14 mouse cellular contexts compared by ENCODE assay signal in the genomic region with DNA sequence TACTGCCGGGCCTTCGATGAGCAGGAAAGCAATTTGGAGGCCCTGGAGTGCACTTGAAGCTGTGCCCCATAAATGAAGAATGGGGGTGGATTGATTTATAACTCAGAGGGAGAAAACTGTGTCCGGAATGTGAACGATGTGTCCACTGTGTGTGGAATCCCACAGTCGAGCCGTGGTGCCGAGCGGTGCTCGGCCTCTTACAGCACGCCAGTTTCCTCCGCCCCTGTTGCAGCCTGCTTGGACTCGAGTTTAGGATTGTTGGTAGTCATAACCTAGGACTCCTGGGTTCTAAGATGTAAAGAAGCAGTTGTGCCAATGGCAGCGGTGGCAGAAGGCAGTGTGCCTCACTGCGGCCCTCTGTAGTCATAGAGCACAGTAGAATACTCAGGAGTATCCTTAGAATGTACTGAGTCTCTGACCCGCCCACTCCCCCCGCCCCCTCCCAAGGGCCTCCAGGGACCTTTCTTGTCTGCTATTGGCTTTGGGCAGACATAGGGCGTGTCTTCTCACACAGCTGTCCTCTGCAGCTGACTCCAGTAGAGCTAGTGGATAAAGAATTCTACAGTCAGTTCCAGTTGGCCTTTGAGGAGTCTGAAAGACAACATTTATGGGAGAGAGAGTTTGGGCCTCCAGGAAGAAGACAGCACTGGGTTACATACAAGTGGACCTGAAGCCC.
DNase-seq lines count a peak whose midpoint lies in the region; ATAC-seq lines count a peak whose summit lies in the region.
"Had no signal": no experiment of that assay in that cellular context is flagged by ENCODE, and none has a peak within 500 bp of the region (broad histone marks: within the 10 kb centered on the region; RNA-seq: fewer than 3 reads in every experiment).

No protein-coding gene starts in this region.

- H3K4me3 ChIP-seq in kidney, embryonic 16.5 days (ENCODE audit: low read length): no peak overlapping the region
- H3K4me3 ChIP-seq in embryonic facial prominence, embryonic 14.5 days (ENCODE audit: low read depth, low read length): no peak overlapping the region
- no peak overlapping the region for H3K4me3 ChIP-seq in neural tube, embryonic 13.5 days
- H3K4me3 ChIP-seq: erythroblast, embryonic 14.5 days; midbrain, embryonic 10.5 days had no signal

- H3K9ac ChIP-seq in kidney, embryonic 16.5 days (replicated peaks; ENCODE audit: low read length): no peak overlapping the region
- H3K9ac ChIP-seq in embryonic facial prominence, embryonic 14.5 days (ENCODE audit: low read depth, low read length): no peak overlapping the region
- no peak overlapping the region for H3K9ac ChIP-seq in neural tube, embryonic 13.5 days
- H3K9ac ChIP-seq: liver, embryonic 14.5 days had no signal

- 23% methylated on average over 17 of the region's 17 CpGs for WGBS in kidney, embryonic 16.5 days
- 66% methylated on average over 17 of the region's 17 CpGs for WGBS in embryonic facial prominence, embryonic 14.5 days
- WGBS in neural tube, embryonic 13.5 days: 25% methylated on average over 17 of the region's 17 CpGs

- ATAC-seq in kidney, embryonic 16.5 days (ENCODE audit: low FRiP score, low TSS enrichment): peak; percentile 79
- peak; percentile 80 for ATAC-seq in embryonic facial prominence, embryonic 14.5 days (ENCODE audit: low read depth)
- ATAC-seq in neural tube, embryonic 13.5 days (ENCODE audit: low read depth): no peak

- peak; percentile 50 for DNase-seq in embryo, embryonic 11 days
- no peak for DNase-seq in embryo, embryonic 10 days (ENCODE audit: low spot score)
- DNase-seq in kidney, postnatal 36 days: no peak
- peak; percentile 73 for DNase-seq in embryonic facial prominence, embryonic 14.5 days (ENCODE audit: low spot score)
- DNase-seq in spleen, postnatal 36 days (ENCODE audit: low spot score in 2 of 2): no peak
- no peak for DNase-seq in cerebellum, adult 11 months
- DNase-seq: cerebellum, adult 2 months; spleen, adult 18-20 months; thymus, postnatal 25 days had no signal

- no peak overlapping the region for H3K27ac ChIP-seq in kidney, embryonic 16.5 days (ENCODE audit: low read length)
- peak overlapping the region; percentile 25; the same call in 1 of the 2 replicates for H3K27ac ChIP-seq in embryonic facial prominence, embryonic 14.5 days (replicated peaks; ENCODE audit: low read depth, low read length)
- H3K27ac ChIP-seq in neural tube, embryonic 13.5 days (replicated peaks): peak overlapping the region; percentile 59
- H3K27ac ChIP-seq: liver, embryonic 14.5 days; midbrain, embryonic 10.5 days had no signal

- no peaks in the 10 kb centered on the region for H3K36me3 ChIP-seq in kidney, embryonic 16.5 days (ENCODE audit: insufficient read depth, low read length)
- H3K36me3 ChIP-seq in embryonic facial prominence, embryonic 14.5 days (ENCODE audit: control insufficient read depth, insufficient read depth, low read length): no peaks in the 10 kb centered on the region
- no peaks in the 10 kb centered on the region for H3K36me3 ChIP-seq in neural tube, embryonic 13.5 days
- H3K36me3 ChIP-seq: midbrain, embryonic 10.5 days had no signal

- no peaks in the 10 kb centered on the region for H3K27me3 ChIP-seq in kidney, embryonic 16.5 days (ENCODE audit: insufficient read depth, low read length)
- no peaks in the 10 kb centered on the region for H3K27me3 ChIP-seq in embryonic facial prominence, embryonic 14.5 days (replicated peaks; ENCODE audit: control insufficient read depth, insufficient read depth, low read length)
- no peaks in the 10 kb centered on the region for H3K27me3 ChIP-seq in neural tube, embryonic 13.5 days

- no peaks in the 10 kb centered on the region for H3K9me3 ChIP-seq in kidney, embryonic 16.5 days (ENCODE audit: low read length)
- H3K9me3 ChIP-seq in embryonic facial prominence, embryonic 14.5 days (ENCODE audit: control insufficient read depth, low read length): no peaks in the 10 kb centered on the region
- H3K9me3 ChIP-seq in neural tube, embryonic 13.5 days: no peaks in the 10 kb centered on the region
- H3K9me3 ChIP-seq: midbrain, embryonic 10.5 days had no signal

- peak overlapping the region; percentile 7; the same call in 1 of the 2 replicates for H3K4me2 ChIP-seq in kidney, embryonic 16.5 days (replicated peaks; ENCODE audit: low read depth, low read length)
- H3K4me2 ChIP-seq in embryonic facial prominence, embryonic 14.5 days (ENCODE audit: low read depth, low read length): no peak overlapping the region
- peak overlapping the region; percentile 2; the same call in 1 of the 2 replicates for H3K4me2 ChIP-seq in neural tube, embryonic 13.5 days

- H3K4me1 ChIP-seq in kidney, embryonic 16.5 days (ENCODE audit: insufficient read depth, low read length): 0 out of 2 replicates have a peak, but pooled peaks cover 3% of the 10 kb centered on the region
- no peaks in the 10 kb centered on the region for H3K4me1 ChIP-seq in embryonic facial prominence, embryonic 14.5 days (ENCODE audit: control insufficient read depth, insufficient read depth, low read length)
- peaks cover 47% of the 10 kb centered on the region for H3K4me1 ChIP-seq in neural tube, embryonic 13.5 days (replicated peaks)

Comparison
In these comparisons a context has a peak if more than half of its experiments do, and no peak if none do; other contexts are left out.
1. DNase-seq: peak in embryo, embryonic 11 days (single experiment) and embryonic facial prominence, embryonic 14.5 days (single experiment); none in embryo, embryonic 10 days (single experiment), kidney, postnatal 36 days (0 of 2), spleen, postnatal 36 days (0 of 2) and cerebellum, adult 11 months (single experiment).